Mouse (Mus musculus) limb, embryonic 11.5 days (tissue): ENCODE measurements around the gene Esp8. TPM values are rescaled to one million over a fixed set of nuclear protein-coding genes. Genes with fewer than 3 reads are reported as not detected.

Experiments used
- polyA plus RNA-seq: library from polyadenylated mRNA; unstranded; fragments of >200 nt; fragmentation: Nextera tagmentation; extraction: Ambion mirVana; gene quantifications from 2 replicates; pipeline ENCODE4 v1.2.1, GENCODE M21; 2014

The Esp8 gene
- polyA plus RNA-seq, 1 experiment from 2014 or later, result not detected

Other genes starting within 250 kb of the Esp8 start
- gene Crisp1, start 200.8 kb upstream of the Esp8 start, polyA plus RNA-seq, result not detected in 2 replicates
- gene Esp6, start 41.5 kb downstream of the Esp8 start, polyA plus RNA-seq, result not detected in 2 replicates
- not detected in 2 replicates for gene Esp4, start 78.6 kb downstream of the Esp8 start, polyA plus RNA-seq
- not detected in 2 replicates for gene Esp3, start 112.1 kb downstream of the Esp8 start, polyA plus RNA-seq
- not detected in 2 replicates for gene Esp1, start 207.1 kb downstream of the Esp8 start, polyA plus RNA-seq